Mouse (Mus musculus) midbrain, postnatal 0 days (tissue): ENCODE results near the gene Socs4. TPM values are rescaled to one million over a fixed set of nuclear protein-coding genes. Genes with fewer than 3 reads are reported as not detected.

Source experiments
- ATAC-seq: fragments of 200-750 bp; cut with Nextera tagmentation; 2 replicates; pipeline ENCODE4 v1.8.0; 2017; ENCODE audit warnings: moderate number of reproducible peaks, mild to moderate bottlenecking, moderate TSS enrichment, moderate library complexity; ENCODE audit not compliant: low FRiP score
- DNase-seq: peaks from one replicate; pipeline ENCODE4 v3.0.0-alpha.2; 2015; ENCODE audit warnings: low spot score
- H3K27ac ChIP-seq: fragments of 300-500 bp; sonication (generic); 2 replicates; pipeline ENCODE4 v1.5.1; 2014; ENCODE audit warnings: low read depth, mild to moderate bottlenecking, low read length, mixed read lengths
- H3K27me3 ChIP-seq: fragments of 300-500 bp; sonication (generic); 2 replicates; pipeline ENCODE4 v1.6.1; 2014; ENCODE audit warnings: low read length, control low read depth, mixed read lengths; ENCODE audit not compliant: insufficient read depth
- H3K36me3 ChIP-seq: fragments of 300-500 bp; sonication (generic); 2 replicates; pipeline ENCODE4 v1.6.1; 2014; ENCODE audit warnings: low read length, control low read depth, mixed read lengths; ENCODE audit not compliant: insufficient read depth
- H3K4me1 ChIP-seq: fragments of 300-500 bp; sonication (generic); 2 replicates; pipeline ENCODE4 v1.6.1; 2014; ENCODE audit warnings: mild to moderate bottlenecking, control low read depth, antibody characterized with exemption, low read length, mixed read lengths; ENCODE audit not compliant: insufficient read depth
- H3K4me2 ChIP-seq: fragments of 300-500 bp; sonication (generic); 2 replicates; pipeline ENCODE4 v1.6.1; 2014; ENCODE audit warnings: low read depth, mild to moderate bottlenecking, low read length, mixed read lengths; ENCODE audit not compliant: poor library complexity, severe bottlenecking
- H3K4me3 ChIP-seq: fragments of 300-500 bp; sonication (generic); 2 replicates; pipeline ENCODE4 v1.5.1; 2014; ENCODE audit warnings: low read depth, mild to moderate bottlenecking, low read length, moderate library complexity
- H3K9ac ChIP-seq: fragments of 300-500 bp; sonication (generic); replicated peaks from 2 replicates; pipeline ENCODE4 v1.6.1; 2014; ENCODE audit warnings: mild to moderate bottlenecking, low read length, moderate library complexity, mixed read lengths; ENCODE audit not compliant: poor library complexity, severe bottlenecking
- H3K9me3 ChIP-seq: fragments of 300-500 bp; sonication (generic); 2 replicates; pipeline ENCODE4 v1.6.1; 2016; ENCODE audit warnings: low read length, control low read depth
- CTCF ChIP-seq: IDR thresholded peaks from 2 replicates; pipeline ENCODE4 v1.5.1; 2016; ENCODE audit warnings: antibody characterized with exemption, mild to moderate bottlenecking
- WGBS: fragments of 180-500 bp; shearing (Covaris S2); extraction: QIAGEN DNeasy Blood & Tissue Kit; methylation state at CpG from one replicate; pipeline ENCODE4 v1.1.7; 2014; 5-methylcytosine and 5-hydroxymethylcytosine counted together
- polyA plus RNA-seq: library from polyadenylated mRNA; unstranded; fragments of >200 nt; fragmentation: Nextera tagmentation; extraction: Ambion mirVana; gene quantifications from 2 replicates; pipeline ENCODE4 v1.2.1, GENCODE M21; 2015
- total RNA-seq: library from RNA; depleted of rRNA; stranded (reverse); fragments of >200 nt; gene quantifications from 2 replicates; pipeline ENCODE4 v1.2.3, GENCODE M21; 2014

Gene Socs4
- total and polyA plus RNA-seq, 2 experiments from 2014 or later = 2.7 to 7.9 TPM

DNA sequence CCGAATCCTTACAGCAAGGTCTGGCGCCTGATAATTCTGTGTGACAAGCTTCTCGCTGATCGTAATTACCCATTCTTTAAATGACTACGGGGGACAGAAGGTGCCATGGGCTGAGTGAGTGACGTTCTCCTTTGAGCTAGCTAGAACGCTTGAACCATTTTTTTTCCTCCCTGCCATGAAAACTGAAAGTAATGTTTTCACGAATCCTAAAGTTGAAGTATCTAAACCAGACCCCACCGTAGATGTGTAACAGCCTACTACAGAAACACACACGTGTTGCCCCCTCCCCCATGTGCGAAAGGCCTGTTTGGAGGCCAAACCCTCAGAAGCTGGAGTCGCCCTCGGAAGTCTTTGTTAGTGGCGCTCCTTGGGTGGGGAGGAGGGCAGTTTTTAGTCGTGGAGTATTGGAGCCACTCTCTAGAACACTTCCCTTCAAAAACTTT, 22.1 kb downstream of the Socs4 start:
- DNase-seq = peak; percentile 41
- Histone ChIP-seq H3K27me3 (no peaks in the 10 kb centered on the region), H3K9ac (peak overlapping the region; percentile 99), H3K9me3 (no peaks in the 10 kb centered on the region), H3K4me3 (peak overlapping the region; percentile 95), H3K4me1 (peaks cover 7% of the 10 kb centered on the region; the same call in 1 of the 2 replicates), H3K4me2 (peak overlapping the region; percentile 54), H3K36me3 (no peaks in the 10 kb centered on the region), H3K27ac (peak overlapping the region; percentile 97)
- TF ChIP-seq CTCF = no peak
- under 1% methylated on average over 15 of the region's 15 CpGs for WGBS
- ATAC-seq = peak; percentile 53

GRCm38 (mm10) chr14:47302885-47303680, 26.4 kb downstream of the Socs4 start:
- no peak overlapping the region for H3K9ac ChIP-seq
- peaks cover 7% of the 10 kb centered on the region; the same call in 1 of the 2 replicates for H3K4me1 ChIP-seq
- no peaks in the 10 kb centered on the region for H3K27me3 ChIP-seq
- H3K4me3 ChIP-seq = no peak overlapping the region
- no peak for TF ChIP-seq CTCF
- no peak overlapping the region for H3K4me2 ChIP-seq
- DNase-seq (no peak), ATAC-seq (no peak)
- WGBS = 85% methylated on average over 14 of the region's 14 CpGs
- H3K27ac ChIP-seq = no peak overlapping the region
- H3K9me3 ChIP-seq = no peaks in the 10 kb centered on the region
- no peaks in the 10 kb centered on the region for H3K36me3 ChIP-seq

- Histone ChIP-seq H3K4me3 (no peak overlapping the region), H3K4me2 (no peak overlapping the region), H3K9me3 (no peaks in the 10 kb centered on the region), H3K9ac (no peak overlapping the region), H3K4me1 (peaks cover under 1% of the 10 kb centered on the region; the same call in 1 of the 2 replicates), H3K27ac (no peak overlapping the region), H3K27me3 (no peaks in the 10 kb centered on the region), H3K36me3 (peaks cover 4% of the 10 kb centered on the region; the same call in 1 of the 2 replicates)
- no peak for TF ChIP-seq CTCF
- WGBS = 92% methylated on average over 6 of the region's 6 CpGs
- DNase-seq (no peak), ATAC-seq (no peak)
Measured at GRCm38 (mm10) chr14:47304814-47305405, 28.2 kb downstream of the Socs4 start.

DNA sequence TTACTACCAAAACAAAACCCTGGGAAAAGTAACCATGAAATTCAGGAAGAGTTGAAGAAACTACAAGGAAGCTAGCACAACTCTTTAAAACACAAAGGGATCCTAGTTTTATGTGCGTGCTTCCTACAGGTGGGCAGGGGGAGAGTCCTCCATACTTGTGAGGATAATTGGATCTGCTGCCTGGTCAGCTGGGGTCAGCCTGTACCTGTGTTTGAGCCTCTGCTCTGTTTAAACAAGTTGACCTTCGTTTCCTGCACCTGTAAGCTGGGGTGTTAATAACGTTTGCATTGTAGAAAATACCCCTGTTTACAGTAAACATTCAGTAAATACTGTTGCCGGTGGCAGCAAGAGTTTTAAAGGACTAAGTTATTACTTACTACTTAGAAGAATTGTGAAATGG, 29.2 kb downstream of the Socs4 start:
- Histone ChIP-seq H3K4me2 (no peak overlapping the region), H3K4me1 (no peaks in the 10 kb centered on the region), H3K4me3 (no peak overlapping the region), H3K36me3 (peaks cover 13% of the 10 kb centered on the region), H3K9me3 (no peaks in the 10 kb centered on the region), H3K9ac (no peak overlapping the region), H3K27ac (no peak overlapping the region), H3K27me3 (no peaks in the 10 kb centered on the region)
- 86% methylated on average over 4 of the region's 4 CpGs for WGBS
- TF ChIP-seq CTCF = no peak
- no peak for ATAC-seq
- DNase-seq = no peak

GRCm38 (mm10) chr14:47307669-47308068, 30.9 kb downstream of the Socs4 start:
- Histone ChIP-seq H3K4me3 (no peak overlapping the region), H3K36me3 (peaks cover 18% of the 10 kb centered on the region), H3K4me2 (no peak overlapping the region), H3K4me1 (no peaks in the 10 kb centered on the region), H3K27me3 (no peaks in the 10 kb centered on the region), H3K27ac (no peak overlapping the region), H3K9ac (no peak overlapping the region), H3K9me3 (no peaks in the 10 kb centered on the region)
- 87% methylated on average over 3 of the region's 3 CpGs for WGBS
- ATAC-seq (no peak), DNase-seq (no peak)
- TF ChIP-seq CTCF = no peak

GRCm38 (mm10) chr14:47309061-47309460, 32.3 kb downstream of the Socs4 start:
- no peaks in the 10 kb centered on the region for H3K4me1 ChIP-seq
- no peak for DNase-seq
- ATAC-seq = no peak
- peaks cover 20% of the 10 kb centered on the region for H3K36me3 ChIP-seq
- no peak overlapping the region for H3K4me3 ChIP-seq
- no peak for TF ChIP-seq CTCF
- no peak overlapping the region for H3K9ac ChIP-seq
- 97% methylated on average over 1 of the region's 1 CpGs for WGBS
- H3K27ac ChIP-seq = no peak overlapping the region
- no peaks in the 10 kb centered on the region for H3K9me3 ChIP-seq
- no peak overlapping the region for H3K4me2 ChIP-seq
- no peaks in the 10 kb centered on the region for H3K27me3 ChIP-seq
